Mouse (Mus musculus): ENCODE results near the gene Ubr4. TPM values are rescaled to one million over a fixed set of nuclear protein-coding genes. Genes with fewer than 3 reads are reported as not detected.

Gene Ubr4
- total RNA-seq, 2 experiments from 2014 or later, result 149 to 168 TPM

GRCm38 (mm10) chr4:139432966-139433765 lies 80.8 kb downstream of the Ubr4 start:
- DNase-seq, result peak in 1 of 2 experiments; percentile 19

DNA sequence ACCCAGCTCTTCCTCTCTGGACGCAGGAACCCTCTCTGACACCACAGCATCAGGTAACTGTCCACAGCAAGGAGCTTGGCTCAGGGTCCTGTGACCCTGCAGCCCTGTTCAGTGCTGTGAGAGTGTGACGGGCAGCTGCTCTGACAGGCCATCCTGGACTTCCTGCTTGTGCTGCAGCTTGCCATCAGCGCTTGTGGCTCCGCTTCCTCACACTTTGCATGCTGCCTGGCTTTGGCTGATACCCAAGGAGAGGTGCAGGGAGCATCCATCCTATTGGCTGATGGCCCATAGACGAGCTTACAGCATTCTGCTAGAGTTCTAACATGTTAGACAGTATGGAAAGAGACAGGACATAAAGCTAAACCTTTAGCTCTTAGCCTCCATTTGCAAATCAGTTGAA lies 88.8 kb downstream of the Ubr4 start:
- DNase-seq, result no peak

GRCm38 (mm10) chr4:139441806-139442205 lies 89.4 kb downstream of the Ubr4 start:
- DNase-seq, result no peak

DNA sequence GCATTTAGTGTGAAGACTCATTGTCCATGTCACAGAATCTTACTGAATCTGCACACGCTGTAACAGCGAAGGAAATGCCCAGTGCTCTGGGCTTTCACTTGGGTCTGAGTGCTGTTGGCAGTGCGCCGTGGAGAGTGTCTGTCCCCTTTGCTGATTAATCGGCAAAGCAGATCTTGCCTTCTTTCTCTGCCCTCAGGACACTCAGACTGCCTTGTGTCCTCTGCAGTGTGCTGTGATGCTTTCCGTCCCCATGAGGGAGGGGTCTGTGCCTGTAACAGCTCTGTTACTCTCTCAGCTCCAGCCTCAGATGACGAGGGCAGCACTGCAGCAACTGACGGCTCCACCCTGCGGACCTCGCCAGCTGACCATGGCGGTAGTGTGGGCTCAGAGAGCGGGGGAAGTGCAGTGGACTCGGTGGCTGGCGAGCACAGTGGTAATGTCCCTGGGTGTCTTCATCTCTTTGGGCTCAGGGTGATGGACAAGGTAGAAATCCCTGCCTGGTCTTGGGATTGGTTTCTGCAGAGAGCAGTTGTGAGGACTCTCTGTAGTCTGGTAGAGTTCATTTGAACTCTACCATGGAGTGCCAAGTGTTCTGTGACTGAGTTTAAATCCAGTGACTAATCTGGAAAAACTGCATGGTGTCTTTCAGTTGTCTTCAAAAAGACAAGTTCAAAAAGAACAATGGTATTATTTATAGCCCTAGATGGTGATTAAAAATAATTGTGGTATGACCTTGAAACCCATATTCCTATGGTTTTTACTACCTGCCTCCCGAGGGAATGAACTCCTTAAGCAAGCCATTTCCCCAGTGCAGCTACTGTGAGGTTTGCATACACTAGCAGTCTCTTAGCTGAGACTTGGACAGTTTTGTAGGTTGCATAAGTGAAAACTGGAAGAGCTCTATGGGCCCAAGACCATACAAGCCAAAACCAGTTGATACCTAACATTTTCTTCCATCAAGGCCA lies 90.3 kb downstream of the Ubr4 start:
- DNase-seq, result no peak

GRCm38 (mm10) chr4:139444315-139444714 lies 91.9 kb downstream of the Ubr4 start:
- DNase-seq, result no peak

DNA sequence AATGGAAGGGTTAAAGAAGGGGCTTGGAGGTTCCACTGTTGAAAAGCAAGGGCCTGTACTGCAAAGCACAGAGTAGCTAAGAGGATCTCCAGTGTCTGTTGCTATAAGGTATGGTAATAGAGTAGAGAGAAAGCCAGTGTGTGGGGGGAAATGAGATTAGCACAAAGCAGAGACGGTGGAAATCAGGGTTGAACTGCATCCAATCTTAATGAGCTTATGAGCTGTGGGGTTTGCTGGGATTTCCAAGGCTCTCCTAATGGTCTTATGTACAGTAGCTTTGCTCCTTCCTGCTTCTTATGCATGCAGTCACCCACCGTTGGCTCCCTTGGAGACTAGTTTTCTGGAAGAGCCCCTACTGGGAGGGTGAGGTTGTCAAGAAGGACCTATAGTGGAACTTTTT lies 93.8 kb downstream of the Ubr4 start:
- DNase-seq, result no peak

GRCm38 (mm10) chr4:139446731-139447675 lies 94.6 kb downstream of the Ubr4 start:
- no peak for DNase-seq

GRCm38 (mm10) chr4:139452944-139453700 lies 100.7 kb downstream of the Ubr4 start:
- no peak for DNase-seq

DNA sequence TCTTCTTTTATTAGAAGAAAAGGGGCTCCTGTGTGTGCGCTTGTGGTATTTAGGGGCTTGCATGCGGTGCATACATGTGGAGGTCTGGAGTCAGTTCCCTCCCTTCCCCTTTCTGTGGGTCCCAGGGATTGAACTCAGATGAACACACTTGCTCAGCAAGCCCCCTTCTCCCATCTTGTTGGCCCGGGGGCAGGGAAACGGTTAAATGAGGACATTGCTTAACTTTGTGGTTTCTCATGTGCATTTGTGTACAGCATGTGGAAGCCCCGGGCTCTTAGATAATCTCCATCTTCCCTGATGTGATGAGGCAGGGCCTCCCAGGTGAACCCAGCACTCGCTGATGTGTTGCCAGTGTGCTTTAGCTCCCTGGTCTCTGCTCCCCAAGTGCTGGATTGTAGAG lies 101.9 kb downstream of the Ubr4 start:
- no peak for DNase-seq

DNA sequence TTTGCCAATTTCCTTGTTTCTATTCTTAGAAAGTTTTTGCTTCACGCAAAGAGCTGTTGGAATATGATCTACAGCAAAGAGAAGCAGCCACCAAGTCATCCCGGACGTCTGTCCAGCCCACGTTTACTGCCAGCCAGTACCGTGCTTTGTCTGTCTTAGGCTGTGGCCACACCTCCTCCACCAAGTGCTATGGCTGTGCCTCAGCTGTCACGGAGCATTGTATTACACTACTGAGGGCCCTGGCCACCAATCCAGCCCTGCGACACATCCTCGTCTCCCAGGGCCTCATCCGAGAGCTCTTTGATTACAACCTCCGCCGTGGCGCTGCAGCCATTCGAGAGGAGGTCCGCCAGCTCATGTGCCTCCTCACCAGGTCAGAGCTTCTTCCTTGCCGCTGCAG lies 107.6 kb downstream of the Ubr4 start:
- DNase-seq, result no peak

DNA sequence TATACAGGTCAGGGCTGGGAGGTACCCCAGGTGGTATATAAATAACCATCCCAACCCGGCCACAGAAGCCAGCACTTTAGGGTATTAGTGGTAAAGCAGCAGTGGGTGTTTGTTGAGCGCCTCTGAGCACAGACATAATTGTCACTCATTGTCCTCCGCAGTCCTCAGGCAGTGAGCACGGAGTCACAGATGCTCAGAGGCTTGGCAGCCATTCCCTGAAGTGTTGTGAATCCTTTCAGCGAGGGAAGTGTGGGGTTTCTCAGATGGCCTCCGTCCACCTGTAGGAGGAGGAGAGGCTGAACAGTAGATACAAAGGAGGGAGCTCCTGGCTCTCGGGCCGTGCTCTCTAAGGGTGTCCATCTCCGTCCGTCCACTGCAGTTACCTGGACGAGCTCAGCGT lies 111.8 kb downstream of the Ubr4 start:
- DNase-seq, result no peak

GRCm38 (mm10) chr4:139466541-139466940 lies 114.1 kb downstream of the Ubr4 start:
- no peak for DNase-seq

DNA sequence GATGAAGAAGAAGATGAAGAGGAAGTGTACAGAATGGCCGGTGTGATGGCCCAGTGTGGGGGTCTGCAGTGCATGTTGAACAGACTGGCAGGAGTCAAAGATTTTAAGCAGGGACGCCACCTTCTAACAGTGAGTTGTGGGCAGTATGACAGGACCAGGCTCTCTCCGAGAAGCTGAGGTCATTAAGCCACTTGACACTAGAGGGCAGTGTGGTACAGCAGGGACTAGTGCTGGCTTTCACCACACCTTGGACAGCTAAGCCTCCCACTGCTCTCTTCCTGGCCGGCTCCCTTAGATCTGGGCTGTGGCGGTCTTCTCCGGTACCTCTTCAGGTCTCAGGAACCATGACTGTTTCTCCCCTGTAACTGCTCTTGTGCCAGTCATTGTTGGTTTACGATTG lies 117.8 kb downstream of the Ubr4 start:
- peak; percentile 67 to 71 for DNase-seq

DNA sequence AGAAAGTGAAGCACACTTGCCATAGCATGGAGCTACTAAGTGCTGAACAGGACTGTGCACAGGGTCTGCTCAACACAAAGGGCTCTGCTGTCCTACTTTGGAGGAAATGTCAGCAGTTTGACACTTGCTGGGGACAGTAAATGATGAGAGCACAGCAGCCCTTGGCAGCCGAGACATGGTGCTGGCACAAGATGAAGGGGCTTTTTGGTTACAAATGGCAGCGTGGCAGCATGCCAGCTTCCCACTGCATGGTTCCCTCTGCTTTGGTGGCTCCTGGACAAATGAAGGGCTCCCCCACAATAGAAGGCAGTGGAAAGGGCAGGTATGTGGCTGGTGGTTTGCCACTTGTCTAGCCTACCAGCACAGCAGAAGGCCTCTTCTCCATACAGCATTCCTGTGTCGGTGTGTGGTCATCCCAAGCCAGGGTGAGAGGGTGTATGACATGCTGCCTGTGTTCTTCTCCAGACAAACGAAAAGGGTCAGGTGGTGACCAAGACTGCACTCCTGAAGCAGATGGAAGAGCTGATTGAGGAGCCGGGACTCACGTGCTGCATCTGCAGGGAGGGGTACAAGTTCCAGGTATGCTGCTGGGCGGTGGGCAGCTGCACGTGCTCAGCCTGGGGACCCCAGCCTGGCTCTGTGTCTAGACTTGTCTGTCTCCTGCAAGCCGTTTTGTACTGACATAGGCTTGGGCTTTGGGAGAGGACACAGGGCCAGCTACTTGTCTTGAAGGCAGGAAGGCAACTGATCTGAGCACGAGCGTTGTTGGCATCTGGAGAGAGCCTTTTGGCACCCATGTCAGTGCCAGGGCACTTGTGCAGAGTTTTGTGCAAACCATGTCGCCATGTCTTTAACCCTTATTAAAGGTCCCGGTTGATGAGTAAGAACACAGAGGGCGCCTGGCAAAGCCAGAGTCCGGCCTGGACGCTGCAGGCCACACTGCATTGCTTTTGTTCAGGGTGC lies 124.5 kb downstream of the Ubr4 start:
- peak in 1 of 2 experiments; percentile 43 for DNase-seq

GRCm38 (mm10) chr4:139477983-139478382 lies 125.6 kb downstream of the Ubr4 start:
- DNase-seq, result no peak

DNA sequence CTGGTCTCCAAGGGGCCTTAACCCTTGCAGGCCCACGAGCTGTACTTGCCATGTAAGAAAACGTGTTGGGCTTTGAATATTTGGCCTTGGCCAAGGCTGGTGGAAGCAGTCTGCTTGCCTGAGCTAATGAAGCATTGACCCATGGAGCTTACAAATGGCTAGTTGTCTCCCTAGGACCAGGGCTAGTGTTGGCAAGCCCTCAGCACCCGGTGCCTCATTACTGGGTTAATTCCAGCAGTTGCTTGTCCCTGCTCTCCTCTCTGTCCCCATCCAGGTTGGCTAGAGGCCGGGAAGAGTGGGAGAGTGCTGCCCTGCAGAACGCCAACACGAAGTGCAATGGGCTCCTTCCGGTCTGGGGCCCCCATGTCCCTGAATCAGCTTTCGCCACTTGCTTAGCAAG lies 126.8 kb downstream of the Ubr4 start:
- DNase-seq, result peak in 1 of 2 experiments; percentile 23

DNA sequence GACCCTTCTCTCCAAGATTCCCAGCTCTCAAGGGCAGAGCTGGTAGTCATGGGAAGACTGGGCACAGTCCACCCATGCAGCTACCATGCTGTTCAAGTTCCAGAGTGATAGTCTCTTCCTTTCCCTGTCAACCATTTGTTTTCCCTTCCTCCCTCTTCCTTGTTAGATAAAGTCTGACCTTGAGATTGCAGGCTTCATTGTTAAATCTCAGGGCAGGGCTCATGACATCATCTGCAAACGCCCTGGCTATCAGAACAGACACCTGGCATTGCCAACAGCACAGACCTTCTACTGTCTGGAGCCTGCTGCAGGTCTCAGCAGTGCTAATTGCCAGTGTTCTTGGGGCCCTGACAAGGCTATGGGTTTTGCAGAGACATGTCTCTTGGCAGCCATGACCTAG lies 129.0 kb downstream of the Ubr4 start:
- DNase-seq, result no peak

- no peak for DNase-seq
Measured at GRCm38 (mm10) chr4:139483461-139484105, 131.2 kb downstream of the Ubr4 start.

- DNase-seq, result no peak
Measured at GRCm38 (mm10) chr4:139484496-139484895, 132.1 kb downstream of the Ubr4 start.

- DNase-seq, result no peak
Measured at GRCm38 (mm10) chr4:139487085-139487484, 134.7 kb downstream of the Ubr4 start.

Data from layer of hippocampus, postnatal 36 days (tissue).